Mouse (Mus musculus) left cerebral cortex, postnatal 36 days (tissue): Measurements from ENCODE around the gene Eml5. TPM values are rescaled to one million over a fixed set of nuclear protein-coding genes. Genes with fewer than 3 reads are reported as not detected.

Source experiments
- DNase-seq, 2 experiments: peaks; one replicate each; pipeline ENCODE4 v3.0.0; 2021 to 2022; ENCODE audit warnings: low spot score in 2 of 2, mixed read lengths in 1 of 2
- intact Hi-C: fragments of 180-260 bp; cut with DNase I; formaldehyde crosslinking; loops from one replicate; pipeline ENCODE4 v1.15.1; 2025
- total RNA-seq, 2 experiments: library from RNA; stranded (reverse); gene quantifications; 2 replicates each; pipeline ENCODE4 v1.2.3; 2021

Eml5 gene
- total RNA-seq, 2 experiments from 2014 or later, result 50.5 to 105 TPM

DNA sequence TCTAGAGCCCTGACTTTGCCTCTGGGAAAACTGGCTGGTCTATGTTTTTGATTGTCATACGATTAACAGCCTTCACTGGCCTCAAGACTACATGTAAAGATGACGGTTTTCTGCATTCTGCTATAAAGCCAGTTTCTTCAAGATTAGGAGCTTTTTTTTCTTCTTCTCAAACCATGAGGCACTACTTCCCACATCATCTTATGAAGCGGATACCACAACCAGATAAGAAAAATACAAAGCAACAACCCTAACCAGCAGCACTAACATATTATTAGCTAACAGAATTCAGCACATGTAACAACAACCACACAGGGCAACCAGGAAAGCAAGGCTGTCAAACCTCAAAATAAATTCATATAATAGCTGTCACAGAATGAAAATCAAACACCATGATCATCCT, 63.3 kb downstream of the Eml5 start:
- no peak for DNase-seq
- intact Hi-C loops, result no loop called here

DNA sequence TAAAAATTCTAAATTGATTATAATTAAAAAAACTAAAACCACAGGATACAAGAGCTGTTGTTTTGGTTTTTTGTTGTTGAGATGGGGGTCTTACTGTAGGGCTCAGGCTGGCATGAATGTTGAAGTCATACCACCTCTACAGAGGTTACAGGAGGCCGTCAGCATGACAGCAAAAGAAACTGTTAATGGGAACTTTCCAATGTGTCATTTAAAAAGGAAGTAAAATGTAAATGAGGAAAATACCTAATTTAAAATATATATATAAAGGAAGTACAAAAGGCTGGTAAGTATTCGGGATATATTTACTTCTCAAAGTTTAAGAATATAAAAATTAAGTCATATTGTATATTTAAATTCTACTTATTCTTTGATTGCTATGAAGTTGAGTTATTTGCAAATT, 65.8 kb downstream of the Eml5 start:
- DNase-seq, result no peak
- intact Hi-C loops, result no loop called here

- no peak for DNase-seq
- intact Hi-C loops, result no loop called here
Measured at GRCm38 (mm10) chr12:98834879-98835278, 66.4 kb downstream of the Eml5 start.

DNA sequence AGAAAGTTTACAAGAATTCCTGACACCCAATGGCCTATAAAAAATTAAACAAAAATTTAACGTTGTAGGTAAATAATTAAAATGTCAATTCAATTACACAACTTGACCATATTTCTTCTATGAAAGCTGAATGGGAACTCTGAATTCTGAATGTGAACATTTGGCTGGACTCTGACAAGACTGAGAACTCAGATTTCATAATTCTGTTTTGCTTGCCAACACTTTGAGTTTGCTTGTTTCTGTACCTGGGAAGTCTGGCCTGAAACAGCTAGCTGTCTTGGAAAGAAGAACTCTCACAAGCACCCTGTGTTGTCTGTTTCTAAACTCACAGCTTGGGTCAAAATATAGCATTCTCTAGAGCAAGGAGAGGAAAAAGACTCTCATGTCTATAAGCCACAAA, 67.4 kb downstream of the Eml5 start:
- no peak for DNase-seq
- intact Hi-C loops, result no loop called here

DNA sequence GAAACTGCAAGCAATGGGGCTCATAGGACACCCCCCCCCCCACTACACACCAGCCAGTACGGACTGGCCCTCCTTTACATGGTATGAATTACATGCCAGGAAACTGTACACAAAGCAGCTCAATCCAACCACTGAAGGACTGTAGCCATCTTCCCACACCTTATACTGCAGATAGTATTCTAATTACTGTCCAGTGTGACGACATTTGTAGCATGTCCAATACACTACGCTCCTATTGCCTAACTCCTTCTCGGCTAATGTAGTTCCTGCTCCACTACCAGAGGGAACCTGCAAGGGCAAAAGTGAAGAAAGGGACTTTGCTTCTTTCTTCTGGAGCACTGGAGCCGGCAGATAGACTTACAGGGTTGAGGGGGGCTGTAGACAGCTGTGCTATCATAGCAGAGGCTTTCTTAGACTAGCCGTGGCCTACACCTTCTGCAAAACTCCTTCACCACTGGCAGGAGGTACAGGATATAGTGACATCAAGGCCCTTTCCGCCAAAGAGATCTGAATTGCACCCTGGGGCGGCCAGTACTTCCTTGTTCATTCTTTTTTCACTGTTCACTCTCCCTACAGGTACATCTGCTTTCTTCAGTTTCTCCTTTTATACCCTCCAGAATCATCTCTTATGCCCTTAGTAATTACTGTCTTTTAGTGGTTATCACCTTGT, 68.2 kb downstream of the Eml5 start:
- no peak for DNase-seq
- intact Hi-C loops, result no loop called here

GRCm38 (mm10) chr12:98831122-98831521, 70.2 kb downstream of the Eml5 start:
- intact Hi-C loops, result no loop called here

DNA sequence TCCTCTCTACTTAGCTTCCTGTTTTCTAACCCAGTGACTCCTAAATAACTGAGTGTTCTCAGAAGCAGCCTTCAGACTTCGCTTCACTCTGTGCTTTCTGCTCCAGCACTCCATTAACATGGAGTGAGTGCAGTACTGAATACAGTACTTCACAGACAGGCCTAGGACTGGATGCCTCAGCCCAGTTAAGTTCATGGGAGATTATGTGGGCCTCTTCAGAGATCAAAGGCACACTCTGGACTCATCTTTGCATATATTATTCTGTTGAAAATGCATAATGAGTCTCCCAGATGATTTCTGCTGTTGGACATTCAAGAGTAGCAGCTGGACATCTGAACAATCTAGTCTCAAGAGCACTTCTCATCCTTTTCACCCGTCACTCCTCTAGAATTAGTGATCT, 80.5 kb downstream of the Eml5 start:
- intact Hi-C loops, result no loop called here
- no peak for DNase-seq

More at GRCm38 (mm10) chr12:98831122-98831521, 70.2 kb downstream of the Eml5 start:
- no peak for DNase-seq

DNA sequence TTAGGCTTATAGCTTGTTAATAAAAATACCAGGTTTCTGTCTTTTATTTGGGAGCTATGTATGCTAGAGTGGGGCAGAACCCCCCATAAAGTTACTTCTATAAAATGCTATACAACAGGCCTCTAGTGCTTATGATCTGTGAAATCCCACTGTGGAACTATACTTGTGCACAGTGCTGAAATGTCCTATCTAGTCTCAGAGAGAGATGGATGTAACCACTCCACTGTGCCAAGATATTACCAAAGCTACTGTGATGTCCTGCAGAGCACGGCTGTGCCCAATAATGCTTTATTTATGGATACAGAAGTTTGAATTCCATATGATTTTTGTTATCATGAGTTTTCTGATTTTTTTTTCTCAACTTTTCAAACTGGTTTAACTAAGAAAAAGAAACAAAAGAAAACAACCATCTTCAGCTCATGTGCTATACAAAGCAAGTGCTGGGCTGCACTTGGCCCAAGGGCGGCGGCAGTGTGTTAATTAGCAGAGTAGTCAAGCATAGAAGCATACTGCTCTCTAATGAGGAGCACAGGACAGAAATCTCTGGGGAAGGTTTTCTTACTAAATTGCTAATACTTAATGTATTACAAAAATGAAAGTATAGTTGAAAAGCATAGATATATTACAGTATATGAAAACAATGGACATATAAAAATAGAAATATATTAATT, 97.1 kb downstream of the Eml5 start:
- intact Hi-C loops, result no loop called here
- no peak for DNase-seq

- intact Hi-C loops, result no loop called here
- DNase-seq, result no peak
Measured at GRCm38 (mm10) chr12:98802245-98802644, 99.0 kb downstream of the Eml5 start.

DNA sequence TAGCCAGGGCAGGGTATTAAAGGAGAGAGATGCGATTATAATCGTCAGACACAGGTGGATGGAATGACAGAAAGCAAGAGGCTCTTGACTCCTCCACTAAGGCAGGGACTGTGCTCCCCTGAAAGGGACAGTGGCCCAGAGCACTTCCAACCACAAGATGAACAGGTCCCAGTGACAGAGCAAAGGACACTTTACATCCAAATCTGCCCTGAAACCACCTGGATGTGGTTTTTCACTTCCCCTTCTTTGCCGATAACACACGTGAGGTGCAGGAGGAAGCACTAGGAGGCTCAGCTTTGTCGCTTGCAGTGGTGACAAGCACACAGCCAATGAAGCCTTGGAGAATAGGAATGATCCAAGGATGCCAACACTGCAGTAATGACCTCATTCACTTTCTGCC, 101.0 kb downstream of the Eml5 start:
- intact Hi-C loops, result no loop called here
- no peak for DNase-seq

- DNase-seq, result no peak
- intact Hi-C loops, result no loop called here
Measured at GRCm38 (mm10) chr12:98795731-98796318, 105.5 kb downstream of the Eml5 start.

DNA sequence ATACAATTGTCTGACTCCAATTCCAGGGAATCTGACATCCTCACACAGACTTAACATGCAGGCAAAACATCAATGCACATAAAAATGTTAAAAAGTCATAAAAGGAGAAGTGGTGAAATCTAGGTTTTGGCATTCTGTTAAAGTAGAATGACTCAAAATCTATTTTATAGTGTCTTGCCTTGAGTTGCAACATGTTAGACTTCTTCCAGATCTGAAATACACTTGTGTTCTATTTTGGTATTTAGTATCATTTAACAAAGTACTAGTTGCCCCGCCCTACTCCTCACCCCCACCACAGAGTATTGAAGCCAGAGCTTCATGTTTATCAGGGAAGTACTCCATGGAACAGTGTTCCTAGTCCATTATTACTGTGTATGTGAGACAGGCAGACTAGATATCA, 117.0 kb downstream of the Eml5 start:
- no peak for DNase-seq
- intact Hi-C loops, result no loop called here

GRCm38 (mm10) chr12:98779148-98779547, 122.1 kb downstream of the Eml5 start:
- DNase-seq, result no peak
- intact Hi-C loops, result no loop called here

- DNase-seq, result no peak
- intact Hi-C loops, result no loop called here
Measured at GRCm38 (mm10) chr12:98777509-98777908, 123.8 kb downstream of the Eml5 start.

- intact Hi-C loops, result no loop called here
Measured at GRCm38 (mm10) chr12:98766241-98766640, 135.0 kb downstream of the Eml5 start.

GRCm38 (mm10) chr12:98759700-98760099, 141.6 kb downstream of the Eml5 start:
- intact Hi-C loops, result no loop called here
- no peak for DNase-seq

More at GRCm38 (mm10) chr12:98766241-98766640, 135.0 kb downstream of the Eml5 start:
- no peak for DNase-seq

DNA sequence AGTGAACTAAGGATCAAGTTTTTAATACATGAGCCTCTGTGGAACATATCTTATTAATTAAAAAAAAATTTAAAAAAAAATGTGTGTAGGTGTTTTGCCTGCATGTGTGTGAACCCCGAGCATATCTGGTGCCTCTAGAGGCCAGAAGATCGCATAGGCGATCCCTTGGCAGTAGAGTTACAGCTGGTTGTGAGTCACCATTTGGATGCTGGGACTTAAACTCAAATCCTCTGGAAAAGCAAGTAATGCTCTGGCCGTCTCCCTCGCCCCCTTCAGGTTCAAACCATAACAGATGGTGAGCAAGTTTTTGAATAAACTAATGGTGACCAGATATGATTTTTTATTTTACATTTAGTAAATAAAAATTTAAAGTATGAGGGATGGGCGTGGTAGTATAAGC, 143.6 kb downstream of the Eml5 start:
- no peak for DNase-seq
- intact Hi-C loops, result no loop called here

GRCm38 (mm10) chr12:98747380-98747753, 153.9 kb downstream of the Eml5 start:
- DNase-seq, result no peak

GRCm38 (mm10) chr12:98746746-98747379, 154.4 kb downstream of the Eml5 start, which contains the start of gene Zc3h14:
Zc3h14 (plus strand) TSS chr12:98746964.
- intact Hi-C loops, result loop anchor here (5.0 kb wide), 1 partner anchor 70 kb away; no protein-coding TSS in a partner anchor
- DNase-seq, result peak; percentile 88 to 91

More at GRCm38 (mm10) chr12:98747380-98747753, 153.9 kb downstream of the Eml5 start:
- intact Hi-C loops, result loop anchor here (5.0 kb wide), 1 partner anchor 70 kb away; no protein-coding TSS in a partner anchor

DNA sequence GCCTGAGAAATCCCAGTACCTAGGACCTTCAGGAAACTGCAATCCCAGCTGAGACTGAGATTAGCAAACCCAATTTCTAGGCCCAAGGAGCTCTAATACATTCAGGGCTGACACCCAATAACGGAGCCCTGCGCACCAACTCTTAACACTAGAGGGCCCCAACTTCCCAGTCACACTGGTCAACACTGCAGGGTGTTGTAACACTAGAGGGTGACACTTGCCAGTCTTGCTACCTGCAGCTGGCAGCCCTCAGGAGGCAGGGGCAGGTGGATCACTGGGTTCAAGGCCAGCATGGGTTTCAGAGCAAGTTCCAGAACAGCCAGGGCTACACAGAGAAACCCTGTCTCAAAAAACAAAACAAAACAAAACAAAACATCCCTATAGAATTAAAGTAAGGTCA, 155.2 kb downstream of the Eml5 start:
- peak in 1 of 2 experiments; percentile 12 for DNase-seq
- intact Hi-C loops, result loop anchor here (5.0 kb wide), 1 partner anchor 69 kb away; no protein-coding TSS in a partner anchor
